Mouse (Mus musculus): ENCODE results near the gene Trpt1. TPM values are rescaled to one million over a fixed set of nuclear protein-coding genes. Genes with fewer than 3 reads are reported as not detected.

The Trpt1 gene
- 11.0 and 11.5 TPM in 2 replicates for polyA plus RNA-seq (2015; fragmentation: Nextera tagmentation; extraction: Ambion mirVana)

- peak; percentile 83 for ATAC-seq
- peak within 1 kb of the TSS; percentile 62 for H3K27ac ChIP-seq (ENCODE audit: low read length)
- WGBS: 0% methylated on average over 22 of the region's 24 CpGs
Observed at GRCm38 (mm10) chr19:6996006-6996405, at the start of gene Trpt1, which contains the start of gene Nudt22. Trpt1 (plus strand) TSS chr19:6996131. Nudt22 (minus strand) TSS chr19:6996117.

GRCm38 (mm10) chr19:6947742-6948141 lies 48.2 kb upstream of the Trpt1 start:
- H3K9me3 ChIP-seq (ENCODE audit: low read length): no peaks in the 10 kb centered on the region
- H3K27ac ChIP-seq (ENCODE audit: low read length): no peak overlapping the region
- WGBS: 61% methylated on average over 4 of the region's 4 CpGs

More at GRCm38 (mm10) chr19:6996006-6996405, at the start of gene Trpt1, which contains the start of gene Nudt22:
- Histone ChIP-seq H3K4me3 (ENCODE audit: low read depth, low read length) (peak within 1 kb of the TSS; percentile 48), H3K27me3 (replicated peaks; ENCODE audit: insufficient read depth, low read length) (no peaks in the 10 kb centered on the region), H3K4me2 (replicated peaks; ENCODE audit: low read depth, low read length) (peak within 1 kb of the TSS; percentile 72), H3K4me1 (ENCODE audit: insufficient read depth, low read depth, low read length) (peaks cover 21% of the 10 kb centered on the region; the same call in 1 of the 2 replicates), H3K36me3 (ENCODE audit: insufficient read depth, low read length) (no peaks in the 10 kb centered on the region), H3K9me3 (ENCODE audit: low read length) (no peaks in the 10 kb centered on the region), H3K9ac (replicated peaks; ENCODE audit: low read depth) (peak within 1 kb of the TSS; percentile 48)
- TF ChIP-seq EP300 (IDR thresholded peaks at IDR 0.05) (no peak; the same call in 1 of the 2 replicates), CTCF (IDR thresholded peaks at IDR 0.05) (no peak)
- DNase-seq (ENCODE audit: low spot score): peak; percentile 96

GRCm38 (mm10) chr19:6948186-6948585 lies 47.7 kb upstream of the Trpt1 start:
- 80% methylated on average over 4 of the region's 4 CpGs for WGBS
- H3K27ac ChIP-seq (ENCODE audit: low read length): no peak overlapping the region
- TF ChIP-seq CTCF (IDR thresholded peaks at IDR 0.05) (no peak), EP300 (IDR thresholded peaks at IDR 0.05) (no peak)

More at GRCm38 (mm10) chr19:6947742-6948141, 48.2 kb upstream of the Trpt1 start:
- no peak for DNase-seq (ENCODE audit: low spot score)
- H3K27me3 ChIP-seq (replicated peaks; ENCODE audit: insufficient read depth, low read length): no peaks in the 10 kb centered on the region
- H3K36me3 ChIP-seq (ENCODE audit: insufficient read depth, low read length): no peaks in the 10 kb centered on the region
- no peak overlapping the region for H3K4me2 ChIP-seq (replicated peaks; ENCODE audit: low read depth, low read length)
- ATAC-seq: no peak
- H3K9ac ChIP-seq (replicated peaks; ENCODE audit: low read depth): no peak overlapping the region
- peaks cover 5% of the 10 kb centered on the region for H3K4me1 ChIP-seq (ENCODE audit: insufficient read depth, low read depth, low read length)
- no peak for TF ChIP-seq CTCF (IDR thresholded peaks at IDR 0.05)
- TF ChIP-seq EP300 (IDR thresholded peaks at IDR 0.05): no peak
- H3K4me3 ChIP-seq (ENCODE audit: low read depth, low read length): no peak overlapping the region

GRCm38 (mm10) chr19:6949532-6949931 lies 46.4 kb upstream of the Trpt1 start:
- Histone ChIP-seq H3K9ac (replicated peaks; ENCODE audit: low read depth) (no peak overlapping the region), H3K27ac (ENCODE audit: low read length) (no peak overlapping the region), H3K9me3 (ENCODE audit: low read length) (no peaks in the 10 kb centered on the region), H3K27me3 (replicated peaks; ENCODE audit: insufficient read depth, low read length) (no peaks in the 10 kb centered on the region), H3K4me2 (replicated peaks; ENCODE audit: low read depth, low read length) (no peak overlapping the region), H3K36me3 (ENCODE audit: insufficient read depth, low read length) (no peaks in the 10 kb centered on the region), H3K4me3 (ENCODE audit: low read depth, low read length) (no peak overlapping the region), H3K4me1 (ENCODE audit: insufficient read depth, low read depth, low read length) (peaks cover 16% of the 10 kb centered on the region; the same call in 1 of the 2 replicates)
- TF ChIP-seq CTCF (IDR thresholded peaks at IDR 0.05) (no peak), EP300 (IDR thresholded peaks at IDR 0.05) (no peak)
- ATAC-seq: no peak
- 83% methylated on average over 5 of the region's 5 CpGs for WGBS
- no peak for DNase-seq (ENCODE audit: low spot score)

More at GRCm38 (mm10) chr19:6948186-6948585, 47.7 kb upstream of the Trpt1 start:
- Histone ChIP-seq H3K4me2 (replicated peaks; ENCODE audit: low read depth, low read length) (no peak overlapping the region), H3K4me1 (ENCODE audit: insufficient read depth, low read depth, low read length) (peaks cover 6% of the 10 kb centered on the region; the same call in 1 of the 2 replicates), H3K9ac (replicated peaks; ENCODE audit: low read depth) (no peak overlapping the region), H3K36me3 (ENCODE audit: insufficient read depth, low read length) (no peaks in the 10 kb centered on the region), H3K9me3 (ENCODE audit: low read length) (no peaks in the 10 kb centered on the region), H3K4me3 (ENCODE audit: low read depth, low read length) (no peak overlapping the region), H3K27me3 (replicated peaks; ENCODE audit: insufficient read depth, low read length) (no peaks in the 10 kb centered on the region)
- ATAC-seq (no peak), DNase-seq (ENCODE audit: low spot score) (no peak)

- peak overlapping the region; percentile 69 for H3K9ac ChIP-seq (replicated peaks; ENCODE audit: low read depth)
- H3K27me3 ChIP-seq (replicated peaks; ENCODE audit: insufficient read depth, low read length): no peaks in the 10 kb centered on the region
- WGBS: 62% methylated on average over 5 of the region's 5 CpGs
- H3K36me3 ChIP-seq (ENCODE audit: insufficient read depth, low read length): no peaks in the 10 kb centered on the region
- no peak for ATAC-seq
- H3K4me2 ChIP-seq (replicated peaks; ENCODE audit: low read depth, low read length): peak overlapping the region; percentile 91; the same call in 1 of the 2 replicates
- TF ChIP-seq EP300 (IDR thresholded peaks at IDR 0.05) (no peak), CTCF (IDR thresholded peaks at IDR 0.05) (no peak)
- no peak for DNase-seq (ENCODE audit: low spot score)
- peak overlapping the region; percentile 64 for H3K4me3 ChIP-seq (ENCODE audit: low read depth, low read length)
- H3K9me3 ChIP-seq (ENCODE audit: low read length): no peaks in the 10 kb centered on the region
- peaks cover 16% of the 10 kb centered on the region; the same call in 1 of the 2 replicates for H3K4me1 ChIP-seq (ENCODE audit: insufficient read depth, low read depth, low read length)
- no peak overlapping the region for H3K27ac ChIP-seq (ENCODE audit: low read length)
Observed at GRCm38 (mm10) chr19:6949951-6950350, 46.0 kb upstream of the Trpt1 start.

- ATAC-seq: peak; percentile 3; the same call in 1 of the 2 replicates
- under 1% methylated on average over 26 of the region's 28 CpGs for WGBS
Observed at GRCm38 (mm10) chr19:6950613-6951153, 45.2 kb upstream of the Trpt1 start.

More at GRCm38 (mm10) chr19:6950613-6951153, 45.2 kb upstream of the Trpt1 start:
- Histone ChIP-seq H3K4me2 (replicated peaks; ENCODE audit: low read depth, low read length) (peak overlapping the region; percentile 91), H3K4me1 (ENCODE audit: insufficient read depth, low read depth, low read length) (peaks cover 16% of the 10 kb centered on the region; the same call in 1 of the 2 replicates), H3K36me3 (ENCODE audit: insufficient read depth, low read length) (0 out of 2 replicates have a peak, but pooled peaks cover under 1% of the 10 kb centered on the region), H3K9me3 (ENCODE audit: low read length) (no peaks in the 10 kb centered on the region), H3K27me3 (replicated peaks; ENCODE audit: insufficient read depth, low read length) (no peaks in the 10 kb centered on the region), H3K27ac (ENCODE audit: low read length) (peak overlapping the region; percentile 99), H3K9ac (replicated peaks; ENCODE audit: low read depth) (peak overlapping the region; percentile 69), H3K4me3 (ENCODE audit: low read depth, low read length) (peak overlapping the region; percentile 64)
- TF ChIP-seq EP300 (IDR thresholded peaks at IDR 0.05) (no peak), CTCF (IDR thresholded peaks at IDR 0.05) (no peak)
- DNase-seq (ENCODE audit: low spot score): peak; percentile 75

All from lung, postnatal 0 days (tissue).